In the genomic region with DNA sequence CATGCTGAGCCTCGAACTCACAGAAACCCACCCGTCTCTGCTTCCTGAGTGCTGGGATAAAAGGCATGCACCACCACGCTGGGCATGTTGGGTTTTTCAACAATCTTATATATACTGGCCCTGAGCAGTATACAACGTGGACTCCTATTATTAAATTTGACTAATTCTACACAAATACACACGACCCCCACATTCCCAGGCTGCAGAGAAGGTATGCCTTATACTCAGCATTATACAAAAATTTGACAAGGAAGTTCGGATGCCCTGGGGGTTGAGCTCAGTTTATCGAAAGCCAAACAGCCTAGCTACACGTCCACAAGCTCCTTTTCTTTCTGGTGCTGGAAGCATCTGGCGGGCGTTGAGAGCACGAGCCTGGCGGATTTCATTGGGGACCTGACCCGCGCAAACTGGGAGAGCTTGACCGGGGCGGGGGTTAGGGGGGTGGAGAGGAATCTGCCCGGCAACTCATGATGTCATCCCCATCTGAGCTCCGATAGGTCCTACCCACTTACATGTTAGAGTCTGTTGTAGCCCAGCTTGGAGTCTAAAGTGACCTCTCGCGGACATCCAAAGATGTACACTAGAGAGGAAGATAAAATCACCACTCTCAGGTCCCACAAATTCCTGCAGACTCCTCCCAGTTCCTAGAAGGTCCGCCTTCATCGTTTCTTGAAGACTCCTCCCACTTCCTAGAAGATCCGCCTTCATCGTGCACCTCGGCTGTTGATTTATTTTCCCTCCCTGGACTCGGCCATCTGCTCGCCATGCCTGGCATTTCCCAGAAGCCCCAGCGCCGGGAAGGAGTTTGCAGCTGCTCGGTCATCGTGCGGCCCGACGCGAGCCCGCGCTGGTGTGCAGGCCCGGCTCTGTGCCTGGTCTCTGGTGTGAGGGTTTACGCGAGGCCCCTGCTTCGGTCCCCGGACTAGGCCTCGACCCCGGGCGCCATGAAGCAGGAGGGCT, we compare ENCODE assay signal across 8 mouse cellular contexts. TPM values are rescaled to one million over a fixed set of nuclear protein-coding genes. Genes with fewer than 3 reads are reported as not detected.
DNase-seq lines count a peak whose midpoint lies in the region; ATAC-seq lines count a peak whose summit lies in the region.

Gene Psmd3, plus strand, starts transcription at position 769 of the 960 bp plus-strand sequence.

- peak within 1 kb of the TSS; percentile 73 for H3K27ac ChIP-seq in hindbrain, embryonic 12.5 days

- H3K27me3 ChIP-seq in hindbrain, embryonic 12.5 days = no peaks in the 10 kb centered on the region

- 5% methylated on average over 45 of the region's 45 CpGs for WGBS in hindbrain, embryonic 12.5 days

- peak within 1 kb of the TSS; percentile 99 for H3K9ac ChIP-seq in hindbrain, embryonic 12.5 days

- H3K4me2 ChIP-seq in hindbrain, embryonic 12.5 days (replicated peaks) = peak within 1 kb of the TSS; percentile 88

- no peaks in the 10 kb centered on the region for H3K9me3 ChIP-seq in hindbrain, embryonic 12.5 days (replicated peaks)

- peaks cover 18% of the 10 kb centered on the region for H3K36me3 ChIP-seq in hindbrain, embryonic 12.5 days

- H3K4me3 ChIP-seq in hindbrain, embryonic 12.5 days = peak within 1 kb of the TSS; percentile 99

- peak; percentile 97 for ATAC-seq in hindbrain, embryonic 12.5 days (ENCODE audit: low FRiP score)

- peaks cover 10% of the 10 kb centered on the region for H3K4me1 ChIP-seq in hindbrain, embryonic 12.5 days

- DNase-seq in NIH3T3 (ENCODE audit: low read depth) = peak; percentile 98
- DNase-seq in cerebellum, postnatal 10 days = peak; percentile 95 to 98
- peak; percentile 93 to 95 for DNase-seq in frontal cortex, postnatal 10 days (ENCODE audit: low spot score in 2 of 2)
- DNase-seq in layer of hippocampus, postnatal 14 days (ENCODE audit: low spot score in 2 of 2) = peak; percentile 97 to 98
- peak; percentile 96 for DNase-seq in lung, postnatal 14 days
- DNase-seq in retina, adult 2 months (ENCODE audit: low read depth, low spot score) = peak; percentile 97
- peak; percentile 94 to 98 for DNase-seq in thymus, postnatal 36 days

RNA-seq across cellular contexts. Expression of gene Psmd3, which starts in this region (rescaled TPM):
- 222 and 226 TPM in 2 replicates for polyA plus RNA-seq in hindbrain, embryonic 12.5 days (2016; fragmentation: Nextera tagmentation; extraction: Ambion mirVana)
- total RNA-seq in layer of hippocampus, postnatal 14 days (2021) = 100 to 1,000 TPM; 122 to 126 TPM

Comparison
In these comparisons a context has a peak if more than half of its experiments do, and no peak if none do; other contexts are left out.
1. Peak in every context shown above with its lines: DNase-seq, ATAC-seq, H3K4me3 ChIP-seq and H3K27ac ChIP-seq.